Mouse (Mus musculus): ENCODE measurements at regions not wholly inside any gene's neighbourhood (a gene's known extent, or its start where the extent isn't known, plus 50 kb on each side); places are given as distances from the start of the nearest gene placed in this dataset.

GRCm38 (mm10) chr7:72947531-72947930 is 427.8 kb upstream of the Rgma start:
- no peak for DNase-seq

- no peak for DNase-seq
These were observed 427.3 kb upstream of the Rgma start for GRCm38 (mm10) chr7:72948026-72948425.

GRCm38 (mm10) chr7:72948666-72949065 is 426.6 kb upstream of the Rgma start:
- no peak for DNase-seq

GRCm38 (mm10) chr7:72949886-72950285 is 425.4 kb upstream of the Rgma start:
- no peak for DNase-seq

- no peak for DNase-seq
These were observed 417.6 kb upstream of the Rgma start for GRCm38 (mm10) chr7:72957674-72958073.

- no peak for DNase-seq
These were observed 414.0 kb upstream of the Rgma start for GRCm38 (mm10) chr7:72961321-72961720.

GRCm38 (mm10) chr7:72962815-72963214 is 412.5 kb upstream of the Rgma start:
- DNase-seq: no peak

GRCm38 (mm10) chr7:72963908-72964307 is 411.4 kb upstream of the Rgma start:
- DNase-seq: no peak

GRCm38 (mm10) chr7:72968193-72968592 is 407.1 kb upstream of the Rgma start:
- no peak for DNase-seq

GRCm38 (mm10) chr7:72971506-72972267 is 403.6 kb upstream of the Rgma start:
- no peak for DNase-seq

GRCm38 (mm10) chr7:72972397-72972796 is 402.9 kb upstream of the Rgma start:
- DNase-seq: no peak

- peak in 1 of 2 experiments; percentile 9 for DNase-seq
These were observed 401.5 kb upstream of the Rgma start for GRCm38 (mm10) chr7:72973771-72974170.

- no peak for DNase-seq
These were observed 400.9 kb upstream of the Rgma start for GRCm38 (mm10) chr7:72974384-72974783.

- no peak for DNase-seq
These were observed 384.5 kb upstream of the Rgma start for GRCm38 (mm10) chr7:72990559-72991429.

- peak; percentile 14 for DNase-seq
These were observed 376.9 kb upstream of the Rgma start for GRCm38 (mm10) chr7:72998374-72998773.

GRCm38 (mm10) chr7:73019151-73019550 is 356.2 kb upstream of the Rgma start:
- no peak for DNase-seq

GRCm38 (mm10) chr7:73019764-73020354 is 355.4 kb upstream of the Rgma start:
- DNase-seq: no peak

GRCm38 (mm10) chr7:73021786-73022185 is 353.5 kb upstream of the Rgma start:
- DNase-seq: no peak

GRCm38 (mm10) chr7:73025640-73026039 is 349.7 kb upstream of the Rgma start:
- DNase-seq: no peak

- no peak for DNase-seq
These were observed 346.4 kb upstream of the Rgma start for GRCm38 (mm10) chr7:73028952-73029351.

GRCm38 (mm10) chr7:73031407-73031806 is 343.9 kb upstream of the Rgma start:
- peak in 1 of 2 experiments; percentile 7 for DNase-seq

GRCm38 (mm10) chr7:73032316-73032980 is 342.9 kb upstream of the Rgma start:
- DNase-seq: peak; percentile 12 to 29
